Mouse (Mus musculus) heart, embryonic 15.5 days (tissue): ENCODE measurements around the gene Eif1. TPM values are rescaled to one million over a fixed set of nuclear protein-coding genes. Genes with fewer than 3 reads are reported as not detected.
A peak's percentile ranks its signal among the peaks of the same experiment; 100 is the strongest.
"Not testable (repeated sequence)": the region's sequence is repeated elsewhere in the genome, so short reads cannot be mapped to it uniquely, and the experiment has no call there.

Experiments used
- ATAC-seq: fragments of 200-750 bp; cut with Nextera tagmentation; replicated peaks from 2 replicates; pipeline ENCODE4 v1.8.0; 2017; ENCODE audit warnings: low read depth, moderate TSS enrichment; ENCODE audit not compliant: insufficient number of reproducible peaks, insufficient read depth, low FRiP score
- H3K27ac ChIP-seq: fragments of 300-500 bp; sonication (generic); 2 replicates; pipeline ENCODE4 v1.5.1; 2015; ENCODE audit warnings: mild to moderate bottlenecking, inconsistent platforms
- H3K27me3 ChIP-seq: fragments of 300-500 bp; sonication (generic); 2 replicates; pipeline ENCODE4 v1.6.1; 2015; ENCODE audit warnings: inconsistent platforms
- H3K36me3 ChIP-seq: fragments of 300-500 bp; sonication (generic); 2 replicates; pipeline ENCODE4 v1.6.1; 2015; ENCODE audit warnings: mild to moderate bottlenecking, inconsistent platforms
- H3K4me1 ChIP-seq: fragments of 300-500 bp; sonication (generic); replicated peaks from 2 replicates; pipeline ENCODE4 v1.6.1; 2015; ENCODE audit warnings: inconsistent platforms
- H3K4me2 ChIP-seq: fragments of 300-500 bp; sonication (generic); 2 replicates; pipeline ENCODE4 v1.6.1; 2015; ENCODE audit warnings: inconsistent platforms, mild to moderate bottlenecking, moderate library complexity
- H3K4me3 ChIP-seq: fragments of 300-500 bp; sonication (generic); 2 replicates; pipeline ENCODE4 v1.5.1; 2015; ENCODE audit warnings: mild to moderate bottlenecking, inconsistent platforms
- H3K9ac ChIP-seq: fragments of 300-500 bp; sonication (generic); 2 replicates; pipeline ENCODE4 v1.6.1; 2015; ENCODE audit warnings: mild to moderate bottlenecking, inconsistent platforms
- H3K9me3 ChIP-seq: fragments of 300-500 bp; sonication (generic); replicated peaks from 2 replicates; pipeline ENCODE4 v1.6.1; 2016; ENCODE audit warnings: inconsistent platforms
- WGBS: fragments of 180-500 bp; shearing (Covaris S2); methylation state at CpG from one replicate; pipeline ENCODE4 v1.1.7; 2015; ENCODE audit warnings: mixed read lengths; 5-methylcytosine and 5-hydroxymethylcytosine counted together
- polyA plus RNA-seq: library from polyadenylated mRNA; unstranded; fragments of >200 nt; fragmentation: Nextera tagmentation; extraction: Ambion mirVana; gene quantifications from 2 replicates; pipeline ENCODE4 v1.2.1, GENCODE M21; 2015

The Eif1 gene
- polyA plus RNA-seq, 1 experiment from 2014 or later, result 1,738 TPM

- Histone ChIP-seq H3K9me3 (no peaks in the 10 kb centered on the region), H3K9ac (peak within 1 kb of the TSS; percentile 59), H3K4me1 (peaks cover 16% of the 10 kb centered on the region), H3K4me2 (peak within 1 kb of the TSS; percentile 97), H3K4me3 (peak within 1 kb of the TSS; percentile 69), H3K36me3 (no peaks in the 10 kb centered on the region), H3K27me3 (peaks cover 58% of the 10 kb centered on the region), H3K27ac (no peak within 1 kb of the TSS)
- peak; percentile 50 for ATAC-seq
- WGBS, result 2% methylated on average over 49 of the region's 49 CpGs
Observed at GRCm38 (mm10) chr11:100355972-100356818, 36.5 kb downstream of the Eif1 start, which contains the start of gene Hap1. Gene Hap1 (minus strand): TSS chr11:100356128.

GRCm38 (mm10) chr11:100356819-100357211, 37.1 kb downstream of the Eif1 start:
- H3K9ac ChIP-seq, result 0 out of 2 replicates have a peak overlapping the region, but pooled peaks have one; percentile 59
- no peak overlapping the region for H3K27ac ChIP-seq
- peaks cover 58% of the 10 kb centered on the region for H3K27me3 ChIP-seq

GRCm38 (mm10) chr11:100357408-100357807, 37.7 kb downstream of the Eif1 start:
- Histone ChIP-seq H3K9me3 (no peaks in the 10 kb centered on the region), H3K4me2 (no peak overlapping the region), H3K27me3 (peaks cover 58% of the 10 kb centered on the region), H3K4me1 (peaks cover 9% of the 10 kb centered on the region), H3K27ac (no peak overlapping the region), H3K9ac (no peak overlapping the region), H3K36me3 (no peaks in the 10 kb centered on the region), H3K4me3 (no peak overlapping the region)
- 54% methylated on average over 5 of the region's 5 CpGs for WGBS
- no peak for ATAC-seq

More at GRCm38 (mm10) chr11:100356819-100357211, 37.1 kb downstream of the Eif1 start:
- Histone ChIP-seq H3K36me3 (no peaks in the 10 kb centered on the region), H3K4me1 (peaks cover 14% of the 10 kb centered on the region), H3K9me3 (no peaks in the 10 kb centered on the region), H3K4me2 (peak overlapping the region; percentile 97), H3K4me3 (peak overlapping the region; percentile 69)
- no peak for ATAC-seq
- WGBS, result 28% methylated on average over 9 of the region's 9 CpGs

- no peaks in the 10 kb centered on the region for H3K9me3 ChIP-seq
- H3K27ac ChIP-seq, result no peak overlapping the region
- WGBS, result 72% methylated on average over 6 of the region's 6 CpGs
- no peaks in the 10 kb centered on the region for H3K36me3 ChIP-seq
- no peak overlapping the region for H3K9ac ChIP-seq
- H3K4me2 ChIP-seq, result no peak overlapping the region
- H3K4me3 ChIP-seq, result no peak overlapping the region
- peaks cover 41% of the 10 kb centered on the region for H3K27me3 ChIP-seq
- peaks cover 11% of the 10 kb centered on the region for H3K4me1 ChIP-seq
- ATAC-seq, result no peak
Observed at GRCm38 (mm10) chr11:100360175-100360574, 40.5 kb downstream of the Eif1 start.

- not testable (repeated sequence) for H3K4me1 ChIP-seq, H3K27ac ChIP-seq, H3K36me3 ChIP-seq, H3K4me3 ChIP-seq, H3K4me2 ChIP-seq, ATAC-seq, H3K9ac ChIP-seq, H3K9me3 ChIP-seq
- H3K27me3 ChIP-seq, result peaks cover 40% of the 10 kb centered on the region
- no CpG with 5 or more reads among the region's 13 CpGs for WGBS
Observed at GRCm38 (mm10) chr11:100361059-100361458, 41.4 kb downstream of the Eif1 start.

- peaks cover 32% of the 10 kb centered on the region for H3K27me3 ChIP-seq
- H3K36me3 ChIP-seq, result no peaks in the 10 kb centered on the region
- no peak overlapping the region for H3K4me2 ChIP-seq
- no peak for ATAC-seq
- H3K9ac ChIP-seq, result no peak overlapping the region
- H3K27ac ChIP-seq, result no peak overlapping the region
- peaks cover 7% of the 10 kb centered on the region for H3K4me1 ChIP-seq
- no peak overlapping the region for H3K4me3 ChIP-seq
- H3K9me3 ChIP-seq, result no peaks in the 10 kb centered on the region
- 14% methylated on average over 8 of the region's 8 CpGs for WGBS
Observed at GRCm38 (mm10) chr11:100362209-100362978, 42.7 kb downstream of the Eif1 start.

- Histone ChIP-seq H3K4me3 (no peak overlapping the region), H3K9ac (no peak overlapping the region), H3K4me1 (peaks cover 7% of the 10 kb centered on the region), H3K4me2 (no peak overlapping the region), H3K27me3 (peaks cover 28% of the 10 kb centered on the region), H3K36me3 (no peaks in the 10 kb centered on the region), H3K9me3 (no peaks in the 10 kb centered on the region), H3K27ac (no peak overlapping the region)
- peak; percentile 42; the same call in 1 of the 2 replicates for ATAC-seq
- 16% methylated on average over 12 of the region's 12 CpGs for WGBS
Observed at GRCm38 (mm10) chr11:100362979-100363562, 43.4 kb downstream of the Eif1 start.

- WGBS, result 56% methylated on average over 7 of the region's 7 CpGs
- H3K4me1 ChIP-seq, result peaks cover 10% of the 10 kb centered on the region; the same call in 1 of the 2 replicates
- H3K27me3 ChIP-seq, result 0 out of 2 replicates have a peak, but pooled peaks cover under 1% of the 10 kb centered on the region
- H3K36me3 ChIP-seq, result peaks cover 43% of the 10 kb centered on the region
- no peak overlapping the region for H3K27ac ChIP-seq
- no peak overlapping the region for H3K4me2 ChIP-seq
- ATAC-seq, result no peak
- no peak overlapping the region for H3K4me3 ChIP-seq
- no peak overlapping the region for H3K9ac ChIP-seq
- no peaks in the 10 kb centered on the region for H3K9me3 ChIP-seq
Observed at GRCm38 (mm10) chr11:100369145-100369544, 49.5 kb downstream of the Eif1 start.

GRCm38 (mm10) chr11:100369822-100370221, 50.1 kb downstream of the Eif1 start:
- WGBS, result 54% methylated on average over 8 of the region's 8 CpGs
- no peak overlapping the region for H3K9ac ChIP-seq

More at GRCm38 (mm10) chr11:100369822-100370221, 50.1 kb downstream of the Eif1 start:
- ATAC-seq, result no peak
- Histone ChIP-seq H3K4me1 (peaks cover 10% of the 10 kb centered on the region; the same call in 1 of the 2 replicates), H3K4me3 (no peak overlapping the region), H3K4me2 (no peak overlapping the region), H3K27me3 (no peaks in the 10 kb centered on the region), H3K36me3 (peaks cover 47% of the 10 kb centered on the region), H3K9me3 (no peaks in the 10 kb centered on the region), H3K27ac (no peak overlapping the region)
